8 mouse cellular contexts compared by ENCODE assay signal in the genomic region with DNA sequence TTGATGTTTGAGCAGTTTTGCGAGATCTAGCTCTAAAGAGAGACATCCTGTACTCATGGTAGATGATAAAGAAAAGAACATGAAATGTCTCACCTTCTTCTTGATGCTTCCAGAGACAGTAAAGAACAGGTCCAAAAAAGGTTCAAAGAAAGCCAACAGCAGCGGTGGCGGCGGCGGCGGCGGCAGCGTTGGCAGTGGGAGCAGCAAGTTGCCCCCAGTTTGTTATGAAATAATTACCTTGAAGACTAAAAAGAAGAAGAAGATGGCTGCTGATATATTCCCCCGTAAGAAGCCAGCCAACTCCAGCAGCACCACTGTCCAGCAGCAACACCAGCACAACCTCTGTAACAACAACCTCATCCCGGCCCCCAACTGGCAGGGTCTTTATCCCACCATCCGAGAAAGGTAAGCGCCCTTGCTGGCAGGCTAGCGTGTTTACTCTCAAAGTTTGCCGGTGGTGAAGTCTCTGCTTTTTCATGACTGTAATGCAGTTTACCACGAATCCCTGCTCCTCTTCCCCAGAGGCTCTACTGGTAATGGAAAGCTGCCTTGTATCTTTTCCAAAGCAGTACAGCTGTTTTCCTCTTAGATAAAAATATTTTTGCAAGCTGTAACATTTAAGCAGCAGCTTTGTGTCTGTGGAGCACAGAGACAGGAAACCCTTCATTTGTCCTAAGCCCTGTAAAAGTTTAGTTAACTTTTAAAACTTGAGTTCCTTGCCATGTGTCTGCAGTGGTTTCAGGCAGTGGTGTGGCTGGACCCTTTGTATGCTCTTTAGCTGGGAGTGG. TPM values are rescaled to one million over a fixed set of nuclear protein-coding genes. Genes with fewer than 3 reads are reported as not detected.
DNase-seq lines count a peak whose midpoint lies in the region; ATAC-seq and TF ChIP-seq lines count a peak whose summit lies in the region.

No protein-coding gene starts in this region.

- peak overlapping the region; percentile 51 for H3K9ac ChIP-seq in lung, embryonic 15.5 days
- H3K9ac ChIP-seq in forebrain, postnatal 0 days: peak overlapping the region; percentile 49
- peak overlapping the region; percentile 58 for H3K9ac ChIP-seq in kidney, embryonic 16.5 days (replicated peaks; ENCODE audit: low read length)
- peak overlapping the region; percentile 51 for H3K9ac ChIP-seq in neural tube, embryonic 14.5 days (replicated peaks; ENCODE audit: low read depth, low read length)

- peaks cover 15% of the 10 kb centered on the region for H3K36me3 ChIP-seq in lung, embryonic 15.5 days
- peaks cover 6% of the 10 kb centered on the region for H3K36me3 ChIP-seq in forebrain, postnatal 0 days (ENCODE audit: insufficient read depth)
- peaks cover 23% of the 10 kb centered on the region for H3K36me3 ChIP-seq in kidney, embryonic 16.5 days (ENCODE audit: insufficient read depth, low read length)
- H3K36me3 ChIP-seq in neural tube, embryonic 14.5 days (ENCODE audit: control insufficient read depth, insufficient read depth, low read length): no peaks in the 10 kb centered on the region; the same call in 1 of the 2 replicates

- ATAC-seq in lung, embryonic 15.5 days (ENCODE audit: borderline replicate concordance, extremely low read depth, low FRiP score, low TSS enrichment): peak; percentile 53; the same call in 1 of the 2 replicates
- ATAC-seq in forebrain, postnatal 0 days: no peak
- ATAC-seq in kidney, embryonic 16.5 days (ENCODE audit: low FRiP score, low TSS enrichment): no peak
- no peak for ATAC-seq in neural tube, embryonic 14.5 days (ENCODE audit: low read depth)

- TF ChIP-seq CTCF in forebrain, postnatal 0 days (IDR thresholded peaks at IDR 0.05; ENCODE audit: low read depth): no peak

- H3K9me3 ChIP-seq in lung, embryonic 15.5 days: no peaks in the 10 kb centered on the region
- no peaks in the 10 kb centered on the region for H3K9me3 ChIP-seq in forebrain, postnatal 0 days (ENCODE audit: low read length)
- H3K9me3 ChIP-seq in kidney, embryonic 16.5 days (ENCODE audit: low read length): no peaks in the 10 kb centered on the region
- no peaks in the 10 kb centered on the region for H3K9me3 ChIP-seq in neural tube, embryonic 14.5 days (ENCODE audit: control insufficient read depth, low read length)

- DNase-seq in lung, postnatal 25 days (ENCODE audit: low spot score): no peak
- no peak for DNase-seq in forebrain, postnatal 0 days
- DNase-seq in right cerebral cortex, postnatal 25 days: no peak
- no peak for DNase-seq in embryo, embryonic 10 days (ENCODE audit: low spot score)
- no peak for DNase-seq in ovary, postnatal 14 days (ENCODE audit: low spot score)

- no peaks in the 10 kb centered on the region for H3K27me3 ChIP-seq in lung, embryonic 15.5 days
- no peaks in the 10 kb centered on the region for H3K27me3 ChIP-seq in forebrain, postnatal 0 days (ENCODE audit: insufficient read depth, low read length)
- no peaks in the 10 kb centered on the region for H3K27me3 ChIP-seq in kidney, embryonic 16.5 days (ENCODE audit: insufficient read depth, low read length)
- H3K27me3 ChIP-seq in neural tube, embryonic 14.5 days (ENCODE audit: control insufficient read depth, insufficient read depth, low read length): no peaks in the 10 kb centered on the region

- peak overlapping the region; percentile 78 for H3K27ac ChIP-seq in lung, embryonic 15.5 days
- H3K27ac ChIP-seq in forebrain, postnatal 0 days (ENCODE audit: low read depth, low read length): peak overlapping the region; percentile 66
- H3K27ac ChIP-seq in kidney, embryonic 16.5 days (ENCODE audit: low read length): peak overlapping the region; percentile 85
- peak overlapping the region; percentile 63; the same call in 1 of the 2 replicates for H3K27ac ChIP-seq in neural tube, embryonic 14.5 days (ENCODE audit: low read depth, low read length)

- peak overlapping the region; percentile 38 for H3K4me3 ChIP-seq in lung, embryonic 15.5 days
- peak overlapping the region; percentile 49 for H3K4me3 ChIP-seq in forebrain, postnatal 0 days (ENCODE audit: low read depth, low read length)
- peak overlapping the region; percentile 44 for H3K4me3 ChIP-seq in kidney, embryonic 16.5 days (ENCODE audit: low read length)
- H3K4me3 ChIP-seq in neural tube, embryonic 14.5 days (ENCODE audit: low read depth, low read length): peak overlapping the region; percentile 38

- peaks cover 63% of the 10 kb centered on the region for H3K4me1 ChIP-seq in lung, embryonic 15.5 days
- peaks cover 10% of the 10 kb centered on the region for H3K4me1 ChIP-seq in forebrain, postnatal 0 days (ENCODE audit: insufficient read depth)
- H3K4me1 ChIP-seq in kidney, embryonic 16.5 days (ENCODE audit: insufficient read depth, low read length): peaks cover 48% of the 10 kb centered on the region
- peaks cover 23% of the 10 kb centered on the region for H3K4me1 ChIP-seq in neural tube, embryonic 14.5 days (ENCODE audit: control insufficient read depth, insufficient read depth, low read length)

- H3K4me2 ChIP-seq in lung, embryonic 15.5 days: peak overlapping the region; percentile 53
- peak overlapping the region; percentile 63 for H3K4me2 ChIP-seq in forebrain, postnatal 0 days (ENCODE audit: low read depth)
- H3K4me2 ChIP-seq in kidney, embryonic 16.5 days (replicated peaks; ENCODE audit: low read depth, low read length): peak overlapping the region; percentile 55
- H3K4me2 ChIP-seq in neural tube, embryonic 14.5 days (ENCODE audit: low read depth, low read length): peak overlapping the region; percentile 69

- WGBS in lung, embryonic 15.5 days: 36% methylated on average over 15 of the region's 15 CpGs
- 61% methylated on average over 15 of the region's 15 CpGs for WGBS in forebrain, postnatal 0 days
- WGBS in kidney, embryonic 16.5 days: 72% methylated on average over 15 of the region's 15 CpGs
- WGBS in neural tube, embryonic 14.5 days: 74% methylated on average over 15 of the region's 15 CpGs

RNA-seq across cellular contexts. Expression of gene Btbd3, which starts 22.7 kb away (rescaled TPM):
- 35.6 and 35.8 TPM in 2 replicates for polyA plus RNA-seq in lung, embryonic 15.5 days (2015; fragmentation: Nextera tagmentation; extraction: Ambion mirVana)
- total RNA-seq in forebrain, postnatal 0 days (2014; rRNA removed): 45.8 and 64.9 TPM in 2 replicates
- polyA plus RNA-seq in forebrain, postnatal 0 days (2015; fragmentation: Nextera tagmentation; extraction: Ambion mirVana): 22.4 and 33.8 TPM in 2 replicates
- 16.7 and 19.0 TPM in 2 replicates for polyA plus RNA-seq in kidney, embryonic 16.5 days (2015; fragmentation: Nextera tagmentation; extraction: Ambion mirVana)
- 26.1 and 26.7 TPM in 2 replicates for polyA plus RNA-seq in neural tube, embryonic 14.5 days (2014; fragmentation: Nextera tagmentation; extraction: Ambion mirVana)
